Mouse (Mus musculus): Measurements from ENCODE around the gene Vps33a.

- TF ChIP-seq GATA1 (IDR thresholded peaks at IDR 0.05; ENCODE audit: borderline replicate concordance, low read length) (no peak), FLI1 (IDR thresholded peaks at IDR 0.05; ENCODE audit: low read length) (no peak)
Measured at GRCm38 (mm10) chr5:123524393-123524750, 48.5 kb downstream of the Vps33a start.
